Comparison of ENCODE assay signal across 23 mouse cellular contexts in genomic region chr3:85487379-85487778, GRCm38 (mm10).
"Had no signal": no experiment of that assay in that cellular context is flagged by ENCODE, and none has a peak within 500 bp of the region (broad histone marks: within the 10 kb centered on the region; RNA-seq: fewer than 3 reads in every experiment).

No protein-coding gene starts in this region.

- H3K9me3 ChIP-seq: embryonic facial prominence, embryonic 10.5 days; embryonic facial prominence, embryonic 12.5 days; embryonic facial prominence, embryonic 13.5 days; embryonic facial prominence, embryonic 15.5 days; forebrain, embryonic 10.5 days; forebrain, embryonic 12.5 days; forebrain, embryonic 13.5 days; forebrain, embryonic 15.5 days had no signal

- DNase-seq: cerebellum, adult 9-11 months; cerebellum, postnatal 10 days; cerebellum, postnatal 14 days; cerebellum, postnatal 25 days; cerebellum, postnatal 36 days; embryo, embryonic 11 days; forebrain, postnatal 0 days; gastrocnemius, adult 2 months; gastrocnemius, postnatal 10 days; gastrocnemius, postnatal 14 days; gastrocnemius, postnatal 25 days; gastrocnemius, postnatal 36 days; heart, adult 18-20 months; heart, adult 2 months had no signal

- H3K4me1 ChIP-seq: embryonic facial prominence, embryonic 12.5 days; embryonic facial prominence, embryonic 15.5 days; forebrain, embryonic 10.5 days; forebrain, embryonic 12.5 days; forebrain, embryonic 13.5 days; forebrain, embryonic 15.5 days had no signal

- H3K4me3 ChIP-seq: embryonic facial prominence, embryonic 10.5 days; embryonic facial prominence, embryonic 12.5 days; embryonic facial prominence, embryonic 13.5 days; embryonic facial prominence, embryonic 15.5 days; erythroblast, embryonic 14.5 days; forebrain, embryonic 10.5 days; forebrain, embryonic 12.5 days; forebrain, embryonic 13.5 days; forebrain, embryonic 15.5 days; gastrocnemius, adult 2 months; heart, adult 2 months had no signal

- H3K36me3 ChIP-seq: embryonic facial prominence, embryonic 10.5 days; embryonic facial prominence, embryonic 12.5 days; embryonic facial prominence, embryonic 13.5 days; embryonic facial prominence, embryonic 15.5 days; forebrain, embryonic 10.5 days; forebrain, embryonic 12.5 days; forebrain, embryonic 15.5 days had no signal

- H3K27ac ChIP-seq: embryonic facial prominence, embryonic 10.5 days; embryonic facial prominence, embryonic 12.5 days; embryonic facial prominence, embryonic 13.5 days; embryonic facial prominence, embryonic 15.5 days; forebrain, embryonic 10.5 days; forebrain, embryonic 12.5 days; forebrain, embryonic 13.5 days; forebrain, embryonic 15.5 days; gastrocnemius, adult 2 months; heart, adult 2 months had no signal

- H3K9ac ChIP-seq: embryonic facial prominence, embryonic 12.5 days; embryonic facial prominence, embryonic 13.5 days; embryonic facial prominence, embryonic 15.5 days; forebrain, embryonic 12.5 days; forebrain, embryonic 13.5 days; forebrain, embryonic 15.5 days; forebrain, postnatal 0 days had no signal
